Mouse (Mus musculus) adrenal gland, postnatal 36 days (tissue): Measurements from ENCODE around the gene Map3k7. TPM values are rescaled to one million over a fixed set of nuclear protein-coding genes. Genes with fewer than 3 reads are reported as not detected.

Experiments
- DNase-seq, 2 experiments: peaks; one replicate each; pipeline ENCODE4 v3.0.0; 2021; ENCODE audit warnings: mixed read lengths in 1 of 2
- total RNA-seq, 2 experiments: library from RNA; stranded (reverse); gene quantifications; 2 replicates each; pipeline ENCODE4 v1.2.3; 2021

Map3k7 gene
- total RNA-seq, 2 experiments from 2014 or later, result 47.2 to 50.9 TPM

DNA sequence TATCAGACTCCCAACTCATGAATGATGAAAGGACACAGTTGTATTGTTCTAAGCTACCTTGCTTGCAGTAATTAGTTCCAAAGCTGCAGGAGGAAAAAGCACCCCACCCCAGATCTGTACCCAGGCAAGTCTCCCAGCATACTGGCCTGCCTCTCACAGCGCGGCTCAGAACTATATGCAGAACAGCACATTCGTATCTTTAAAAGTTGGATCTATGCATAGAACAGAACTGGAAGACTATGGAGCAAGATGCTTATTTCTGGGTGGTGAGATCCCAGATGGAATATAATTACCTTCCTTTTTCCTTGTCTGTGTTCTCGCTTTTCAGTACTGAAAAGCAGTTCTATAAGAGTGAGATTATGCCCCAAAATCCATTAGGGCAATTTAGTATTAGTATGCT is 96.8 kb downstream of the Map3k7 start:
- DNase-seq, result no peak

DNA sequence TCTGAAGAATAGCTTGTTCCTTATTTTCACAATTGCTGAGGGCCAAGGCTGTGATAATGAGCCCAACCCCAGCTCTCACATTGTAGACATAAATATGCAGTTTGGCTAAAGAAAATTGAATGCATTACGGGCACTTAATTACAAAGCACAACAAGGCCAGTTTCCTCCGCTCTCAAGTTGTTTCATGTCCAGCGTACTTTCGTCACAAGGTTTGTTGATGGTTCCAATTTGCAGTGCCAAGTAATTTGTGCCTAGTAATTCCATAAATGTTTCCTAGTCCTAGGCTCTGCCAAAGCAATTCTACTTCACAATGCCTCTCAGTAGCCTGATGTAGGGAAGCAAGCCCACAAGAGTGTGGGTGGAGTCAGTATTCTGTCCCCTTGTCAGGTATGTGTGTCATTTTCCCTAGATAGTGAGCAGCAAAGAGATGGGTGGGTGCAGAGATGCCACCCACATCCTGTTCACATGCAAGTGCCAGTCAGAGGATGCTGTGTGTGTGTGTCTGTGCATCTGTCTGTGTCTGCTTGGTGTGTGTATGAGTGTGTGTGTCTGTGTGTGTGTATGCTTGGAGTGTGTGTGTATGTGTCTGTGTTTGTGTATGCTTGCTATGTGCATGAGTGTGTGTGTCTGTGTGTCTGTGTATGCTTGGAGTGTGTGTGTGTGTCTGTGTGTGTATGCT is 98.6 kb downstream of the Map3k7 start:
- no peak for DNase-seq

DNA sequence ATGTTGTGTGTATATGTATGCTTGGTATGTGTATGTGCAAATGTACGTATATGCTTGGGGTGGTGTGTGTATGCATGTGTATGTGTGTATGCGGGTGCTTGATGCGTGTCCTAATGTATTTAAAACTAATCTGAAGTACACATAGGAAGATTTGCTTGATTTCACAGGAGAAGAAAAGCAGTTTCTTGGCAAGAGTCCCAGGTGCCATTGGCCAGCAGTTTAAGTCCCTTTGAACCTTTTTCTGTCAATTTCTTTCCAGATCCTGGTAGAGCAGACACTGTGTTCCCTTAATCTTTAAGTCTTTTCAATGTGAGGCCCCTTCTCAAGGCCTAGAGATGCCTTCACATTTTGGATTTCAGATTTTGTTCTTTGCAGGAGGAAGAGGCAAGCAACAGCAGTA is 99.4 kb downstream of the Map3k7 start:
- DNase-seq, result no peak
